Mouse (Mus musculus) layer of hippocampus, postnatal 10 days (tissue): ENCODE measurements around the gene Macrod2. TPM values are rescaled to one million over a fixed set of nuclear protein-coding genes. Genes with fewer than 3 reads are reported as not detected.

ENCODE experiments used
- DNase-seq, 2 experiments: peaks; one replicate each; pipeline ENCODE4 v3.0.0; 2021; ENCODE audit warnings: low spot score in 2 of 2
- total RNA-seq, 2 experiments: library from RNA; stranded (reverse); gene quantifications; 2 replicates each; pipeline ENCODE4 v1.2.3; 2021

The Macrod2 gene
- total RNA-seq, 2 experiments from 2014 or later, result 58.4 to 70.5 TPM

GRCm38 (mm10) chr2:141817546-141818180 is 1422.6 kb downstream of the Macrod2 start:
- DNase-seq, result no peak

DNA sequence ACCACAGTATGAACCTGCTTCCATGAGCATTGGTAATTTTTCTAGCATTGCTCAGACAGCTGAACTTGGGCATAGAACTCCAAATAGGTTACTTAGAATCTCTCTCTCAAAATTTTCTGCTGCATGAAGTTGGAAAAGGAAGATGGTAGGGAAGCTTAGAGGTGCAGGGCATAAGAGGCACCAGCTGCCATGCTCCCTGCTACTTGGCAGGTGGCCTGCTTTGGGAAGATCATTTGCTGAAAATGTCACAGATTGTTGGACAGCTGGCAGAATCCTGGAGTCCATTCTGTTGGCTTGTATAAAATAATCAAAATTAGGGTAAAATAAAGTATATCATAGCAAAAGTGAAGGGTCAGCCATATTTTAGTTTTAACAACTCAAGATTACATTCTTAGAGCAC is 1425.7 kb downstream of the Macrod2 start:
- DNase-seq, result peak; percentile 45 to 49

DNA sequence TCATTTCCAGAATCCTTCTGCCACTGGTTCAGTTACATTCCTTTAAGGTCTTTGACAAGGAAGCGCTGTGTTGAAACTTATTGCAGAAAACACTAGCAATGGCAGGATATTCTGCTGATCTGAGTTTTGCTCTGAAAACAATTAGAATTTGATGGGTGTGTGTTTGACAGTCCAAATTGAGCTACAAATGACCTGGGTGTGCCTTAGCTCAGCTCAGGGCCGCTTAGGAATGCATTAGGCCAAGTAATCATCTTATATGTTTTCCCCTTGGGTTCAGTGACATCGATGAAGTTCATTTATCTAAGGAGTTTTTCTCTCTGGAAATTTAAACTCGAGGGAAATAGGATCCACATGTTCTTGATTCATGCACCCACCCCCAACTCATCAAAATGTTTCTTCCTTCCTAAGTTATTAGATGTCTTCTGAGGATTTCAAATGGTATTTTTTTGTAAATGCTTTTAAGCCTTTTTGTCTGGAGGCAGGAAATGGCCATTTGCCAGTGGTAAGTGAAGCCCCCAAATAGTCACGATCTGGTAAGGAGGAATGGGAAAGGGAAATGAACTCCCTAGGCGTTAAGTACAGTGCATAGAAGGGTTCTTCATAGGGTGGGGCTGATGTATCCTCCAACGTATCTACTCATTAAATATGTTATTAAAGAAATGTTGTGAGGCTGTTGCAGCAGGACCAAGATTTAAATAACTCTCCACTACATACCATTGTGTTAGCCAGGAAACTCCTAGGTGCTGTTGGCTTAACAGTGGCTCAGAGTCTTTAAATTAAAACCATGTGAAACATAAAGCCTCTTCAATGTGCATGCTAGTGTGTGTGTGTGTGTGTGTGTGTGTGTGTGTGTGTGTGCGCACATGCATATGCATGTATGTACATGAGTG is 1430.7 kb downstream of the Macrod2 start:
- no peak for DNase-seq

- no peak for DNase-seq
Observed at GRCm38 (mm10) chr2:141830496-141830895, 1435.4 kb downstream of the Macrod2 start.

GRCm38 (mm10) chr2:141831515-141831914 is 1436.4 kb downstream of the Macrod2 start:
- DNase-seq, result no peak

DNA sequence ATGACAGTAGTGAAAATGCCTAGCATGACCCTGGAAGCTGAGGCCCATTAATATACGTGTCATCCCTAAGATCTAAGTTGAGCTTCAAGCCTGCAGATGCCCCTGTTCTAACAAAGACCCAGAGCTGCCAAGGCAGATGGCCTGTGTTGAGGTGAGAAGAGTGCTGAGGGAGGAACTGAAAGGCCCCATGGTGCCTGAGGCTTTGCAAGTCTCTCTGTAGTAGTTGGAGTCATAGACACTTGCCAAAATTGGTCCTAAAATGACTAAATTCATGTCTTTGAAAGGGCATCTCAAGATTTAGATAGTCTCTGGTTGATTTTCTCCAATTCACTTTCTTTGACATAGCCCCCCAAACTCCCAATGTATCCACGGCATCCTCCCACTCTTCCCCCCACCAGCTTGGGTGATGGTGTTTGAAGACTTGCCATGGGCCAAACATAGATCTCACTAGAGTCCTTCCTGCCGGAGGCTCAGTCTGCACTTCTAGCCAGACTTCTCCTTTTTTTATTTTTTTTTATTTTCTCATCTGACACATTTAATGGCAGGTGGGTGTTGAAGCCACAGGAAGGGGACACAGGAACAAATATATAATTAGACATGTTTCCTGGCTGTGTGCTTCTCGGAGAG is 1439.2 kb downstream of the Macrod2 start:
- DNase-seq, result no peak

GRCm38 (mm10) chr2:141844408-141845175 is 1449.5 kb downstream of the Macrod2 start:
- peak; percentile 39 to 44 for DNase-seq

- DNase-seq, result no peak
Observed at GRCm38 (mm10) chr2:141859220-141859619, 1464.1 kb downstream of the Macrod2 start.

DNA sequence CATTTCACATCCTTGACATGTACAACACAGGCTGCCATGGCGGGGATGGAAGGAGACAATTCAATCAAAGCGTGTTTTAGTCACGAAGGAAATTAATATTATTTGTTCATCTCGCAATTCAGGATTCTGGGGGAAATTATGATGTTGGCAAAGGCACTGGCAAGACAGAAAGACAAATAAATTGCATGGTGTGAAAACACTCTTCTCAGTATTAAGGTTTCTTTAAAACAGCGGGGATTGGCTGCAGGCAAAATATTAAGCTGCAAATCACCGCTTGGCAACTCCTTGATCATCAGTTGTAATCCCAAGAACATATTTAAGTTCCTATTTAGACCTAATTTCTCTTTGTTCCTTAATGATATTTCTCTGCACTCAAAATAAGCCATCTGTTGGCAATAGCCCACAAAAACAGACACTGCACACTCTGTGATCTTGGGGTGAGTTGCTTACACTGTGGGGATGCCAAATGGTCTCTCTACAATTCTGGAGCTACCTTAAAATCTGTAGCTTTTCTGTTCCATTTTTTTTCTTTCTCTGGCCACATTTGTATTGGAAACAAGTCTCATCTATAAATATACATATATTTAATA is 1466.7 kb downstream of the Macrod2 start:
- DNase-seq, result no peak

GRCm38 (mm10) chr2:141862531-141863265 is 1467.6 kb downstream of the Macrod2 start:
- no peak for DNase-seq

- no peak for DNase-seq
Observed at GRCm38 (mm10) chr2:141863628-141864165, 1468.6 kb downstream of the Macrod2 start.

DNA sequence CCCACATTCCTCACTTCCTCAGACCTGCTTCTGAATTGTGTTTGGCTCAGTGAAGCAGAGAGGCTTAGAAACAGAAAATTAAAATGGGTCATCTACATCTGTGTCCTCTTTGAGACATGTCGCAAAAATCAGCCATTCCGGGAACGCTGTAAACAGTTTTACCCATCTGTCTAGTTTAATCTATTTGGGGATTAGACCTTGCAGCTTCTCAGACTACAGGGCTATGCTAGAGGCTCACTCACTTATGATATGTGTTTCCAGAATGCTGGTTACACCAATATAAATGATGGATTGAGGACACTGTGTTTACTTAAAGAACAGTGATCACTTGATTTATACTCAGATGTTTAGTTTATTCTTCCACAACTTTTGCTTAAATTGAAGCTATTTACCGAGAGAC is 1475.8 kb downstream of the Macrod2 start:
- no peak for DNase-seq

DNA sequence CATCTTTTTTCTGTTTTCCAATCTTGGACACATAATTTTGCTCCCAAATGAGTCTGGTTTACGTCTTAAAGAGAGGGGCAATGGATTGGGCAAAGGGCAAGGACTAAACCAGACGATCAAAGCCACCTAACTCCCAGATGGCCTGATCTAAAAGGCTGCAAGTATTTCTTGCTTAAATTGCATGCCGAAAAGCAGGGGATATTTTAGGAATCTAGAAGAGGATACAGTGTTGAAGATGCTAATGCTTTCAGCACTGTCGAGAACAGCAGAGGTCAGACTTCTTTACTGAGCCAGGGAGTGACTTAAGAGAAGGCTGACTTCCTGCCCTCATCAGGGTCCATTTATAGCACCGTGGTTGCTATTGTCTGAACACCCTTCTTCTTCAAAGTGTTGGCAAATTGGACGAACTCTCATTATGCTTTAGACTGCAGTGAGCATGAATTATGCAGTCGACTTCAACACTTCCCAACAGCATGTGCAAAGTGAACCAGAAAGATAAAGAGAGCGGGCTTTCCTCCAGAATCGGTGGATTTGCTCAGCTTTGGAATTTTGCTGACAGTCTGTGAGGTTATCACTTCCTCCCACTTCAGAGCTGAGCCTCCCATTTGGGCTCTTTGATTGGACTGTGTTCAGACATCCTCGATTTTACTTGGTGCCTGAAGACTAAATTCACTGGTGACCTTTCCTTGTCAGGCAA is 1481.2 kb downstream of the Macrod2 start:
- DNase-seq, result peak in 1 of 2 experiments; percentile 44

DNA sequence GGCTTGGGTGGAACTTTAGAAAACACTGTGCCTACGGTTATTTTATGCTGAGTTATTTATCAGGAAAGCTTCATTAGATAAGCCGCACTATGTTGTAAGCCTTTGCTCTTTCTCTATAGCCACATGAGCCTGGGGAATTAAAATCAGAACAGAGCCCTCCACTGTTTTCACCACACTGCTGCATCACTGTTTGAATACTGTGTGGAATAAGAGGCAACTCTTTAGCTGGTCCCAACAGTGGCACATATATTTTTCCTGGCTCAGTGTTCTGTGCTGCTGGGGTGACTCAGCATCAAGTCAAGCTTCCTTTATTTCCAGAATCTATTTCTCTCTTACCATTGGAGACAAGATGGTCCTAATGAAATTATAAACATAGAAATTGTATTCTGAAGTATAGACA is 1481.8 kb downstream of the Macrod2 start:
- no peak for DNase-seq

- no peak for DNase-seq
Observed at GRCm38 (mm10) chr2:141878473-141878872, 1483.4 kb downstream of the Macrod2 start.

DNA sequence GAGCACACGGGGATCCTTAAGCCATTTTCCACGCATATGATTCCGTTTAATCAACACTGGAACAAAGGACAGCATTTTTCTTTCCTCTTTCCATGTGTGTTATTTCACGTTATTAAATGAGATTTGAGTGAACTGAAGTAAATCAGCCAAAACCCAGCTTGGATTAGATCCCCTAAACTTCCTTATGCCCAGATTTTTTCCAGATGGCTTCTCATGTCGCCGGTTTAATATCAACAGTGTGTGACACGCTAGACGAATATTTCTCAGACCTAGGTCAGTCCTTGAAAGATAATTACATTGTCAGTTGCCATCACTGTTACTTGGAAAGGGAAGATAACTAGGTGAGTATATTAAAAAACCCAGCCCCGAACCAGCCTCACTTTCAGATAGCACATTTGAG is 1484.6 kb downstream of the Macrod2 start:
- DNase-seq, result no peak

- no peak for DNase-seq
Observed at GRCm38 (mm10) chr2:141886694-141887474, 1491.8 kb downstream of the Macrod2 start.

DNA sequence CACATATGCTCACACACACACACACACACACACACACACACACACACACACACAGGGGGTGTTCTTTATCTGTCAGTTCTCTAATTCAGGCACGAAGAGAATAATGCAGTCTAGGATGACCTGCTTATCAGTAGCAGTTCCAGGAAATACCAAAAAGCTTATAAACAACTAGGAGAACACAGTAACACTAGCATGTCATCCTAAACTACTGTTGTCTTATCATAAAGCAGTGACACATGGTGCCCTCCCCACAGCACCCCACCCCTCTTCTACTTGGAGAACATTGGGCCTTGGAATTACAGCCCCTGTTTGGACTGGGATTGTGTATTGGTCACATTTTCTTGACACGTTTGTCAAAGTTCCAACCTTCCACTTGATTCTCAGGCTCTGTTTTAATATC is 1494.4 kb downstream of the Macrod2 start:
- no peak for DNase-seq

DNA sequence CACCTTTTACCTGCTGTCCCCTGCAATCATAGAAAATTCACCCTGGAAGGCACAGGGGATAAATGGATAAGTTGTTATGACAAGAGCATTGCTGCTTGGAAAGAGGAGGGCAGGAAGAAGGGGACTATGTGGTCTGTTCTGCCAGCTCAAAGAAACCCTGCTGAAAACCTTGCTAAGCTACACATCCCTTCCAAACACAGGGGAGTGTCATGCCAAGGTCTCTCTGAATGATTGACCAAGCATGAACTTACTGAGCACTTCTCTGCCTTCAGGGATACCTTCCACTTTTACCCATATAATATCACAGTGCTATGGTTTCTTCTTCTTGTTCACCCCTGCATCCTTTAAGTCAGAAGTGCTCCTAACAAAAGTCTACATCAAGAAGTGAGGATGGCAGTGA is 1502.8 kb downstream of the Macrod2 start:
- no peak for DNase-seq
